Mouse (Mus musculus): ENCODE data around the gene Leng1.
A peak's percentile ranks its signal among the peaks of the same experiment; 100 is the strongest.

The Leng1 gene

GRCm38 (mm10) chr7:3665215-3666114 lies at the start of gene Leng1:
Leng1 (minus strand) TSS chr7:3665840.
- TF ChIP-seq GATA4 (IDR thresholded peaks at IDR 0.05; ENCODE audit: insufficient replicate concordance, low read length) = no peak; the same call in 1 of the 2 replicates

- no peak for TF ChIP-seq GATA4 (IDR thresholded peaks at IDR 0.05; ENCODE audit: insufficient replicate concordance, low read length)
Measured at GRCm38 (mm10) chr7:3715249-3715648, 49.6 kb upstream of the Leng1 start.

DNA sequence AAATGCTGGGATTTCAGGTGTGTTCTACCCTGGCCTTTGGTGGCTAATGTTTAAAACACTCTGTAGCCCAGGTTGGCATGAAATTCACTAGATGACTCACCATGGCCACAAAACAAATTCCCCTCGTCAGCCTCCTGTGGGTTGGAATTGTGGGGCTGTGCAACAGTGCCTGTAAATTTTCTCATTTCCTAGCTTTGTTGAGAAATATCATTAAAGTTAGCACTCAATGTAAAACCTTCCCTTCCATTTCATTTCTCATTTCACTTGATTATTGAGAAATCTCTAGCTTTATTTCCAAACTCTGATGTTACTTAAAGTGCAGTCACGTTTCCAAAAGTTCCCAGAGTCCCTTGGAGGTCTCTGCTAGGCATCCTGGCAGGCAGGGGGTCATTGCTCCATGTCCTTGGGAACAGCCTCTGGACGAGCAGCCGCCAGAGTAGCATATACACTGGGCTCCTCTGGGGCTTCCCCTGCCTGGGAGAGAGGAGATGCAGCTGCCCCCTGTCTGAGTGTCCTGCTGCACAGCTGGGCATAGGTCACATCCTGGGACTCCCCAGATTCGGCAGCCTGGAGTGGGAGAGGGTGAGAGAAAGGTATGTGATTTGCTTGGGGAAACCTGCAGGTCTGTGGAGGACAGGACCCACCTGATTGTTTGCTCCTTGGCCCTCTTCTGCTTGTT lies 46.8 kb upstream of the Leng1 start:
- no peak for TF ChIP-seq GATA4 (IDR thresholded peaks at IDR 0.05; ENCODE audit: insufficient replicate concordance, low read length)

DNA sequence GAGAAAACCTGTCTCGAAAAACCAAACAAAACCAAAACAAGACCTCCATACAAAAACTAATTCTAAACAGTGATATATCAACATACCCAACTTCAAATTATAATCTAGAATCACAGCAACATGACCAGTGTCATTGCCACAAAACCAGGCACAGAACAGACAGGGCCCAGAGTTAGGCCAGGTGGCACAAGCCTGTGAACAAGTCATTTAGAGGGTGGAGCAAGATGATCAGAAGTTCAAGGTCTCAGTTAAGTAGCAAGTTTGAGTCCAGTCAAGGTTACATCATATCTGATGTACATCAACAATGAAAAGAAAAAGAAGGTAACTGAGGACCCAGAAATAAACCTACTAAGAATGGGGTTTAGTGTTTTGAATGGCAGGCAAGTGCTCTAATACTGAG lies 43.4 kb upstream of the Leng1 start:
- no peak for TF ChIP-seq GATA4 (IDR thresholded peaks at IDR 0.05; ENCODE audit: insufficient replicate concordance, low read length)

DNA sequence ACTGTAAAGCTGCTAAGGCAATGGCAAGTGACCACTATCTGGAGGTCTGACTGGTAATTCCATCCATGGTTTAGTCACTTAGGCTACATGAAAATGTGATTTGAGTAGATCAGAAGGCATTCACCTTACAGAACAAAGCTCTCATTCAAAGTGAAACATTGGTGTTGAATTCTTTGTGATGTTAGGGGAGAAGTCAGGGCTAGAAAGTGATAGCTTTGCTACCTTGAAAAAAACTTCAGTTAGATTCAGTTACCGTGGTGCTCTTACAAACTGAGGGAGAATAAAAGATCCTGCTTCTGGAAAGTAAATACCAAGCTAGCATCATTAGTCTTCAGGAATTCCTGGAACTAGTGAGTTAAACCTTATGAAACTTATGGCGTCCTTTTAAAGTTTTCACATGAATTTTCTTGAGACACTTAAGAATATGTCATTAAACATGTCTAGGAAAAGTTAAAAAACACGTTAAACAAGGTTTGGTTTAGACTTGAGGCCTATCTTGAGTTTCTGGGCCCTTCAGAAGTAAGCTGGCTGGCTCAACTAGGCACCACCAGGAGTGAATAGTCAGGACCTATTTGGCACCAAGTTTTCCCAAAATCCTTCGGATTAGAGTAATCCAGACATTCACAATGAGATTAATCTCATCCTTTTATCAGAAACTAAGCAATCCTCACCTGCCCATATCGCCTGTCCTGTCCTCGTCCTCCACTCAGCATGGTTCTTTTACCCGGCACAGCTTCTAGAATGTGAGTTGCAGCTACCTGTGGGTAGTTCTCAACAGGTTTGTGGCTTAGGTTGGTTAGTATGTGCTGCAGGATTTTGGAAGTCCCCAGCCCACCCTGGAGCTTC lies 42.2 kb upstream of the Leng1 start:
- TF ChIP-seq GATA4 (IDR thresholded peaks at IDR 0.05; ENCODE audit: insufficient replicate concordance, low read length) = no peak

- no peak for TF ChIP-seq GATA4 (IDR thresholded peaks at IDR 0.05; ENCODE audit: insufficient replicate concordance, low read length)
Measured at GRCm38 (mm10) chr7:3707027-3707426, 41.4 kb upstream of the Leng1 start.

DNA sequence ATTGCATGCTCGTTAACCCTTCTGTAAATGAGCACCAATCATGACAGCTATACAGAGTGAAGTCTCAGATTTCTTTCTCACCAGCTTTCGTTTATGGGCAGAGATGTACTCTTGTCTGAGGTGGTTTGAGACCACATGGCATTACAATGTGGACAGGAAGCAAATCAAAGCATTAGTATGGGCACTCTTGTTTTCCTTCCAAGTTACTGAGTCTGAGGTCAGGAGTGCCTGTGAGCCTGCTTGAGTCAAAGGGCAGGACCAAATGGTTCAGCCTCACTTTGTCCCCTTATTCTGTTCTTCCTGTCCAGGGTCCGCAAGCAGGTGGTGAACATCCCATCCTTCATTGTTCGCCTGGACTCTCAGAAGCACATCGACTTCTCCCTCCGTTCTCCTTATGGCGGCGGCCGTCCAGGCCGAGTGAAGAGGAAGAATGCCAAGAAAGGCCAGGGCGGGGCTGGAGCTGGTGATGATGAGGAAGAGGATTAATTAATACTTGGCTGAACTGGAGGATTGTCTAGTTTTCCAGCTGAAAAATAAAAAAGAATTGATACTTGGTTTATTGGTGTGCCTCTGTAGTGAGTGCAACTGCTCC lies 40.8 kb upstream of the Leng1 start:
- TF ChIP-seq GATA4 (IDR thresholded peaks at IDR 0.05; ENCODE audit: insufficient replicate concordance, low read length) = no peak

DNA sequence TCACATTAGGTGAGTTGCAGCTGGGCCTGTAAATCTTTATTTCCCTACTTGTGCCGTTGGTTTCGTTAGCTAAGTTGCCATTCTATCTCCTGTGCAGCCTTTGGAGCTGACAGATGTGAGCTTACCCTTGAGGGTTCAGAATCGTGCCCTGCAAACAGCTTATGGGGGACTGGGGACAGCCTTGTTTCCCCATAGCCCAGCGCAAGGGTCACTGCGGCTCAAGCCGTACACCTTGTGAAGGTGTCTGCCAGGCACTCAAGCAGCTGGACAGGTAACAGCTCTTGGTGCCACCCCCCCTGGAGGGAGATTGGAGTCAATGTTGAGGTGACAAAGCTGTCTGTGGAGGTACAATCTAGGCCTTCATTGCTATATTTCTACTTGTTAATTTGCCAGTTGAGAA lies 40.3 kb upstream of the Leng1 start:
- TF ChIP-seq GATA4 (IDR thresholded peaks at IDR 0.05; ENCODE audit: insufficient replicate concordance, low read length) = no peak

DNA sequence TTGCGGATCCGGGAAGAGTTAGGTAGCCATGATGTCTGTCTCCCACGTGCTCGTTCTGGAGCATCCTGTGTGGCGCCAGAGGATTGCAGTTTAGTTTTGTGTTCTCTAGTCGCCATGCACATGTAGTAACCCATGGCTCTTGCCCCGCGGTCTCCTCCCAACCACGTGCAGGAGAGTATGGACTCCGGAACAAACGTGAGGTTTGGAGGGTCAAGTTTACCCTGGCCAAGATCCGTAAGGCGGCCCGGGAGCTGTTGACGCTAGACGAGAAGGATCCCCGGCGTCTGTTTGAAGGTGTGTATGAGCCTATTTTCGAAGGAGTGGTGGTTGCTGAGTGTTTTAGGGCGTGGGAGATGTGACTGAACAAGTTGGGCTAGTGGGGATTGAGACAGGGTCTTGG lies 38.8 kb upstream of the Leng1 start:
- TF ChIP-seq GATA4 (IDR thresholded peaks at IDR 0.05; ENCODE audit: insufficient replicate concordance, low read length) = no peak

- peak; percentile 25; the same call in 1 of the 2 replicates for TF ChIP-seq GATA4 (IDR thresholded peaks at IDR 0.05; ENCODE audit: insufficient replicate concordance, low read length)
Measured at GRCm38 (mm10) chr7:3703879-3704441, 38.3 kb upstream of the Leng1 start, which contains the start of gene Rps9. Rps9 (plus strand) TSS chr7:3703993.

DNA sequence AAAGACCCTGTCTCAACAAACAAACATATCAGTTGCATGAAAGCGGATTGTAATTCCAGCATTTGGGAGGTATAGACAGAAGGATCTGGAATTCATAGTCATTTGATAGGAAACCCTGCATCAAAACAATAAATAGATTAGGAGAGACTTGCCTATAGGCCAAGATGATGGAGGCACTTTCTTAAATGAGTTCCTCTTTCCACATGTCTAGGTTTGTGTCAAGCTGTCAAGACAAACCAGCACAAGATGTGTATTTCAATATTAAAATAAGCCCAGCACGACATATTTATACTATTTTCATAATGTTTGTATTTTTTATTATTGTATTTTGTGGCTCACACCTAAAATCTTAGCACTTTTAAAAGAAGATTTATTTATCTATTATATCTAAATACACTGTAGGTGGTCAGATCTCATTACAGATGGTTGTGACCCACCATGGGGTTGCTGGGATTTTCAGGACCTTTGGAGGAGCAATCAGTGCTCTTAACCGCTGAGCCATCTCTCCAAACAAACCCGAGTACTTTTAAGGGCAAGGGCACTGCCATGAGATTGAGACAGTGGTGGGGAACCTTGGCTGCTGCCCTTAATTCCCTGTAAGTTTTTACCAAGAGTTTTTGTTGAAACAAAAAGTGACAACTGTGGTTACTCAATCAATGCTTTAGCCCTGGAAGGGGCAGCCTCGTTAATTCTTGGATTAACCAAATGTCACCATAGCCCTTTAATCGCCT lies 37.7 kb upstream of the Leng1 start:
- no peak for TF ChIP-seq GATA4 (IDR thresholded peaks at IDR 0.05; ENCODE audit: insufficient replicate concordance, low read length)

DNA sequence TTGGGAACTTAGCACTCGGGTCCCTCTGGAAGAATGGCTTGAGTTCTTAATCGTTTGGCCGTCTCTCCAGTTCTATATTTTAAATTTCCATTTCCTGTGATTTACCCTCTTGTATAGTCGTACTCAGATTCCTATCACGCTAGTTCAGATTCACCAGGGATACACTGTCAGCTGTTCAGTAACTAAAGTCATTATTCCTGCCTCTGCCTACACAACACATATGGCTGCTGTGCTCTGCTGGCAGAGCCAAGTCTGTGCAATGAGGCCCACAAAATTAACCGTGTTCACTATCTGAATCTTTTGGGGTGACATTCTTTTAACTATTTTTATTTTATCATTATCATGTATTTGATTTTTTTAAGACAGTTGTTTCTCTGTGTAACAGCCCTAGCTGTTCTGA lies 32.8 kb upstream of the Leng1 start:
- no peak for TF ChIP-seq GATA4 (IDR thresholded peaks at IDR 0.05; ENCODE audit: insufficient replicate concordance, low read length)

DNA sequence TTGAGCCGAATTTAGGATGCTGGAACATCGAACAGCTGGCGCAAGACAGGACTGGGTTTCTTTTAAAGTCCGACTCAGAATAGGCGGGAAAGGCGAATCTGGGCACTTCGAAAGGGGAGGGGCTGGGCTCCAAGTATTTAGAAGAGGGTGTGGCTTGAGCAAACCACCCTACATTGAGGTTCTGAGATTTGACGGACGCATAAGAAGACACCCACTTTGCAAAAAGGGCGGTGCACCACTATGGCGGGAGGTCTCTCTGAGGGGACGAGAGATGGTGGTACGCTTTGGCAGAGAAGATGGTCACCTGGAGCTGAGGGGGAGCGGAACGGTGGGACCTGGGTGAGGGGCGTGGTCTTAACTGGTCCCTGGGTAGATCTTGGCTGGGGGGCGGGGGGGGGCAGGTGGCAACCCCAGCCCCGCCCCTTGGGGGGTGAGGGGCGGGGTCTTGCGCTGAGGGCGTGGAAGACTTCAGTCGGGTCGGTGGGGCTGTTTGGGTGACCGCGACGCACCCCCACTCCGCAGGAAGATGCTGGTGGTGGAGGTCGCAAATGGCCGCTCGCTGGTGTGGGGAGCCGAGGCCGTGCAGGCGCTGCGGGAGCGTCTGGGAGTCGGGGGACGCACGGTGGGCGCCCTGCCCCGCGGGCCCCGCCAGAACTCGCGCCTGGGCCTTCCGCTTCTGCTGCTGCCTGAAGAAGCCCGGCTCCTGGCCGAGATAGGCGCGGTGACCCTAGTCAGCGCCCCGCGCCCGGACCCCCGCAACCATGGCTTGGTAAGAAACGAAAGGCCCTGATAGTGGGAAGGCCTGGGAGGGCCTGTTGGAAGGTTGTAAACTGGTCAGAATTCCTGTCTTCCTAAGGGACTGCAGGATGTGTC lies 28.7 kb upstream of the Leng1 start:
- TF ChIP-seq GATA4 (IDR thresholded peaks at IDR 0.05; ENCODE audit: insufficient replicate concordance, low read length) = no peak
